Mouse (Mus musculus) CH12.LX (cell line): ENCODE results near the gene Taf1c.

Experiments
- ELF1 ChIP-seq: IDR thresholded peaks from 2 replicates; pipeline ENCODE4 v1.6.1; 2014; ENCODE audit warnings: low read depth, mild to moderate bottlenecking, inconsistent platforms, low read length, improper control_type of control experiment
- HCFC1 ChIP-seq: IDR thresholded peaks from 2 replicates; pipeline ENCODE4 v1.6.1; 2012; ENCODE audit warnings: low read depth, mild to moderate bottlenecking, inconsistent platforms, low read length, improper control_type of control experiment
- POLR2A ChIP-seq: IDR thresholded peaks from 2 replicates; pipeline ENCODE4 v1.6.1; 2011; ENCODE audit warnings: low read depth, mild to moderate bottlenecking, improper control_type of control experiment, low read length
- RAD21 ChIP-seq: IDR thresholded peaks from 2 replicates; pipeline ENCODE4 v1.6.1; 2011; ENCODE audit warnings: low read depth, mild to moderate bottlenecking, low read length, improper control_type of control experiment, moderate library complexity

GRCm38 (mm10) chr8:119632909-119633308 is 27.9 kb upstream of the Taf1c start:
- TF ChIP-seq RAD21: no peak
- TF ChIP-seq HCFC1: no peak
- TF ChIP-seq ELF1: no peak
- no peak for TF ChIP-seq POLR2A
